Mouse (Mus musculus): ENCODE results near the gene Hemgn.

GRCm38 (mm10) chr4:46345056-46345772 is 68.1 kb downstream of the Hemgn start:
- TF ChIP-seq CTCF (IDR thresholded peaks at IDR 0.05; ENCODE audit: low read depth) (no peak), EP300 (optimal IDR thresholded peaks at IDR 0.05) (no peak)
